Mouse (Mus musculus) c-Kit-negative CD71-positive TER-119-positive erythroid progenitor cells, embryonic 14.5 days (primary cell): ENCODE measurements around the gene Dad1.
"Not testable (repeated sequence)": the region's sequence is repeated elsewhere in the genome, so short reads cannot be mapped to it uniquely, and the experiment has no call there.

Experiments
- DNase-seq: peaks from one replicate; pipeline ENCODE4 v3.0.0-alpha.2; 2013; ENCODE audit warnings: low read depth, low spot score

The Dad1 gene

GRCm38 (mm10) chr14:54246232-54246631 is 7.7 kb downstream of the Dad1 start:
- DNase-seq: no peak

GRCm38 (mm10) chr14:54244183-54244582 is 9.7 kb downstream of the Dad1 start:
- DNase-seq: no peak

- DNase-seq: no peak
Observed at GRCm38 (mm10) chr14:54240542-54240941, 13.4 kb downstream of the Dad1 start.

GRCm38 (mm10) chr14:54239002-54239736 is 14.7 kb downstream of the Dad1 start:
- DNase-seq: peak; percentile 56

- no peak for DNase-seq
Observed at GRCm38 (mm10) chr14:54236881-54237280, 17.0 kb downstream of the Dad1 start.

- no peak for DNase-seq
Observed at GRCm38 (mm10) chr14:54235825-54236540, 17.9 kb downstream of the Dad1 start.

GRCm38 (mm10) chr14:54234231-54235040 is 19.5 kb downstream of the Dad1 start:
- DNase-seq: no peak

- no peak for DNase-seq
Observed at GRCm38 (mm10) chr14:54233559-54234143, 20.3 kb downstream of the Dad1 start.

- DNase-seq: no peak
Observed at GRCm38 (mm10) chr14:54232811-54233558, 20.9 kb downstream of the Dad1 start.

- DNase-seq: no peak
Observed at GRCm38 (mm10) chr14:54232143-54232542, 21.8 kb downstream of the Dad1 start.

- DNase-seq: no peak
Observed at GRCm38 (mm10) chr14:54231176-54231956, 22.5 kb downstream of the Dad1 start.

GRCm38 (mm10) chr14:54230638-54231150 is 23.2 kb downstream of the Dad1 start:
- DNase-seq: no peak

GRCm38 (mm10) chr14:54229849-54230248 is 24.1 kb downstream of the Dad1 start:
- not testable (repeated sequence) for DNase-seq

GRCm38 (mm10) chr14:54228933-54229713 is 24.8 kb downstream of the Dad1 start:
- no peak for DNase-seq

GRCm38 (mm10) chr14:54228501-54228900 is 25.4 kb downstream of the Dad1 start:
- no peak for DNase-seq

GRCm38 (mm10) chr14:54227911-54228451 is 25.9 kb downstream of the Dad1 start:
- peak; percentile 60 for DNase-seq

- no peak for DNase-seq
Observed at GRCm38 (mm10) chr14:54226911-54227811, 26.7 kb downstream of the Dad1 start.

GRCm38 (mm10) chr14:54225725-54226124 is 28.2 kb downstream of the Dad1 start:
- no peak for DNase-seq
